25 mouse cellular contexts compared by ENCODE assay signal in the genomic region with DNA sequence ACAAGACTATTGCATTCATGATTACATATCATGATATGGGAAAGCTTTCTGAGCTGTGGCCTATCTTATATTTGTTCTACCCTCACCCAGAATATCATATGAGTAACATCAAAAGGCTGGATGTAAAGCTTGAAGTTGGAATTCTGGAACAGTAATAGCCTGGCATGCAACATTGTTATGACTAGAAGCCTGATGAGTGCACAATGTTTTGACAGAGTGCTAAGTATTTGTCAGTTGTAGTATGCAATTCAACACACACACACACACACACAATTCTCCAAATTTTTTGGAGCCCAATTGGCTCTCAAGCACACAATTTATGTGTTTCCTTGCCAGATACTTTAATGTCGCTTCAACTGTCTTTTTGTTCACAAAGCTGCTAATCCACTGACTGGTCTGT.
DNase-seq lines count a peak whose midpoint lies in the region; ATAC-seq and TF ChIP-seq lines count a peak whose summit lies in the region.
"Had no signal": no experiment of that assay in that cellular context is flagged by ENCODE, and none has a peak within 500 bp of the region (broad histone marks: within the 10 kb centered on the region; RNA-seq: fewer than 3 reads in every experiment).

No protein-coding gene starts in this region.

- H3K36me3 ChIP-seq in forebrain, embryonic 14.5 days (ENCODE audit: control insufficient read depth, insufficient read depth, low read length), result no peaks in the 10 kb centered on the region
- no peaks in the 10 kb centered on the region for H3K36me3 ChIP-seq in forebrain, embryonic 12.5 days (replicated peaks)
- H3K36me3 ChIP-seq in lung, embryonic 15.5 days, result no peaks in the 10 kb centered on the region
- H3K36me3 ChIP-seq in forebrain, postnatal 0 days (ENCODE audit: insufficient read depth), result no peaks in the 10 kb centered on the region
- H3K36me3 ChIP-seq: embryonic facial prominence, embryonic 12.5 days; embryonic facial prominence, embryonic 15.5 days; G1E; hindbrain, embryonic 12.5 days; hindbrain, embryonic 15.5 days had no signal

- H3K27ac ChIP-seq in forebrain, embryonic 14.5 days (ENCODE audit: low read depth, low read length), result no peak overlapping the region
- no peak overlapping the region for H3K27ac ChIP-seq in forebrain, embryonic 12.5 days
- H3K27ac ChIP-seq in lung, embryonic 15.5 days, result no peak overlapping the region
- H3K27ac ChIP-seq in forebrain, postnatal 0 days (ENCODE audit: low read depth, low read length), result no peak overlapping the region
- H3K27ac ChIP-seq: embryonic facial prominence, embryonic 12.5 days; embryonic facial prominence, embryonic 15.5 days; gastrocnemius, adult 2 months; hindbrain, embryonic 12.5 days; hindbrain, embryonic 15.5 days had no signal

- H3K27me3 ChIP-seq in forebrain, embryonic 14.5 days (replicated peaks; ENCODE audit: control insufficient read depth, insufficient read depth, low read length), result no peaks in the 10 kb centered on the region
- H3K27me3 ChIP-seq in forebrain, embryonic 12.5 days, result no peaks in the 10 kb centered on the region
- no peaks in the 10 kb centered on the region for H3K27me3 ChIP-seq in lung, embryonic 15.5 days
- no peaks in the 10 kb centered on the region for H3K27me3 ChIP-seq in forebrain, postnatal 0 days (ENCODE audit: insufficient read depth, low read length)
- H3K27me3 ChIP-seq: CH12.LX; embryonic facial prominence, embryonic 12.5 days; embryonic facial prominence, embryonic 15.5 days; hindbrain, embryonic 12.5 days; hindbrain, embryonic 15.5 days had no signal

- no peak overlapping the region for H3K9ac ChIP-seq in forebrain, embryonic 14.5 days (ENCODE audit: low read length)
- no peak overlapping the region for H3K9ac ChIP-seq in forebrain, embryonic 12.5 days
- no peak overlapping the region for H3K9ac ChIP-seq in lung, embryonic 15.5 days
- no peak overlapping the region for H3K9ac ChIP-seq in forebrain, postnatal 0 days
- H3K9ac ChIP-seq: embryonic facial prominence, embryonic 12.5 days; embryonic facial prominence, embryonic 15.5 days; hindbrain, embryonic 12.5 days; hindbrain, embryonic 15.5 days had no signal

- H3K4me1 ChIP-seq in forebrain, embryonic 14.5 days (ENCODE audit: control insufficient read depth, insufficient read depth, low read length), result no peaks in the 10 kb centered on the region
- no peaks in the 10 kb centered on the region for H3K4me1 ChIP-seq in forebrain, embryonic 12.5 days
- no peaks in the 10 kb centered on the region for H3K4me1 ChIP-seq in lung, embryonic 15.5 days
- no peaks in the 10 kb centered on the region for H3K4me1 ChIP-seq in forebrain, postnatal 0 days (ENCODE audit: insufficient read depth)
- H3K4me1 ChIP-seq: embryonic facial prominence, embryonic 12.5 days; embryonic facial prominence, embryonic 15.5 days; hindbrain, embryonic 12.5 days; hindbrain, embryonic 15.5 days had no signal

- no peak for TF ChIP-seq POLR2A in brain, embryonic 14.5 days (IDR thresholded peaks at IDR 0.05; ENCODE audit: borderline replicate concordance, extremely low read depth, insufficient read depth, insufficient read length, poor library complexity, severe bottlenecking)

- no peak for TF ChIP-seq CTCF in brain, embryonic 14.5 days (IDR thresholded peaks at IDR 0.05; ENCODE audit: borderline replicate concordance, extremely low read depth, insufficient read depth, insufficient read length)
- no peak for TF ChIP-seq CTCF in forebrain, postnatal 0 days (IDR thresholded peaks at IDR 0.05; ENCODE audit: low read depth)

- H3K4me3 ChIP-seq in forebrain, embryonic 14.5 days (ENCODE audit: low read depth, low read length), result no peak overlapping the region
- no peak overlapping the region for H3K4me3 ChIP-seq in forebrain, embryonic 12.5 days (replicated peaks)
- no peak overlapping the region for H3K4me3 ChIP-seq in lung, embryonic 15.5 days
- H3K4me3 ChIP-seq in forebrain, postnatal 0 days (ENCODE audit: low read depth, low read length), result no peak overlapping the region
- H3K4me3 ChIP-seq: embryonic facial prominence, embryonic 12.5 days; embryonic facial prominence, embryonic 15.5 days; gastrocnemius, adult 2 months; hindbrain, embryonic 12.5 days; hindbrain, embryonic 15.5 days had no signal

- WGBS in forebrain, embryonic 14.5 days, result 74% methylated on average over 1 of the region's 1 CpGs
- WGBS in forebrain, embryonic 12.5 days, result 89% methylated on average over 1 of the region's 1 CpGs
- 50% methylated on average over 1 of the region's 1 CpGs for WGBS in lung, embryonic 15.5 days
- 54% methylated on average over 1 of the region's 1 CpGs for WGBS in forebrain, postnatal 0 days

- H3K9me3 ChIP-seq in forebrain, embryonic 14.5 days (replicated peaks; ENCODE audit: control insufficient read depth, low read length), result no peaks in the 10 kb centered on the region
- H3K9me3 ChIP-seq in forebrain, embryonic 12.5 days, result no peaks in the 10 kb centered on the region
- no peaks in the 10 kb centered on the region for H3K9me3 ChIP-seq in lung, embryonic 15.5 days
- H3K9me3 ChIP-seq in forebrain, postnatal 0 days (ENCODE audit: low read length), result no peaks in the 10 kb centered on the region
- H3K9me3 ChIP-seq: embryonic facial prominence, embryonic 12.5 days; embryonic facial prominence, embryonic 15.5 days; G1E; hindbrain, embryonic 12.5 days; hindbrain, embryonic 15.5 days had no signal

- peak; percentile 74 for DNase-seq in forebrain, embryonic 14.5 days (ENCODE audit: low spot score)
- no peak for DNase-seq in lung, adult 18-20 months
- DNase-seq in brain, embryonic 14.5 days (ENCODE audit: low read depth), result peak; percentile 70
- peak; percentile 24 for DNase-seq in forebrain, postnatal 0 days
- DNase-seq in right cerebral cortex, postnatal 4 days, result no peak
- DNase-seq: adrenal gland, adult 8-10 months; adrenal gland, postnatal 25 days; B cell, adult 2 months; cerebellum, adult 11 months; cerebellum, adult 2 months; cerebellum, adult 9-11 months; cerebellum, postnatal 25 days; gastrocnemius, adult 2 months; gastrocnemius, postnatal 14 days; heart, adult 11 months had no signal

- no peak overlapping the region for H3K4me2 ChIP-seq in forebrain, embryonic 14.5 days (ENCODE audit: low read length)
- no peak overlapping the region for H3K4me2 ChIP-seq in forebrain, embryonic 12.5 days
- no peak overlapping the region for H3K4me2 ChIP-seq in lung, embryonic 15.5 days
- no peak overlapping the region for H3K4me2 ChIP-seq in forebrain, postnatal 0 days (ENCODE audit: low read depth)
- H3K4me2 ChIP-seq: embryonic facial prominence, embryonic 12.5 days; embryonic facial prominence, embryonic 15.5 days; heart, embryonic 11.5 days; hindbrain, embryonic 12.5 days; hindbrain, embryonic 15.5 days had no signal

- ATAC-seq in forebrain, embryonic 14.5 days, result peak; percentile 61; the same call in 1 of the 2 replicates
- no peak for ATAC-seq in forebrain, embryonic 12.5 days (ENCODE audit: low FRiP score)
- peak; percentile 31; the same call in 1 of the 2 replicates for ATAC-seq in lung, embryonic 15.5 days (ENCODE audit: borderline replicate concordance, extremely low read depth, low FRiP score, low TSS enrichment)
- ATAC-seq in forebrain, postnatal 0 days, result no peak; the same call in 1 of the 2 replicates
- ATAC-seq: intestine, postnatal 0 days had no signal

Comparison
In these comparisons a context has a peak if more than half of its experiments do, and no peak if none do; other contexts are left out.
1. ATAC-seq: peak in forebrain, embryonic 14.5 days (single experiment) and lung, embryonic 15.5 days (single experiment); none in forebrain, embryonic 12.5 days (single experiment) and forebrain, postnatal 0 days (single experiment).
2. DNase-seq: peak in forebrain, embryonic 14.5 days (single experiment), brain, embryonic 14.5 days (single experiment) and forebrain, postnatal 0 days (single experiment); none in lung, adult 18-20 months (0 of 2) and right cerebral cortex, postnatal 4 days (single experiment).